9 mouse cellular contexts compared by ENCODE assay signal in genomic region chr5:136252899-136253298, GRCm38 (mm10). TPM values are rescaled to one million over a fixed set of nuclear protein-coding genes. Genes with fewer than 3 reads are reported as not detected.
DNase-seq lines count a peak whose midpoint lies in the region; ATAC-seq and TF ChIP-seq lines count a peak whose summit lies in the region.
"Had no signal": no experiment of that assay in that cellular context is flagged by ENCODE, and none has a peak within 500 bp of the region (broad histone marks: within the 10 kb centered on the region; RNA-seq: fewer than 3 reads in every experiment).

No protein-coding gene starts in this region.

- peak overlapping the region; percentile 71 for H3K4me3 ChIP-seq in E14TG2a.4 (replicated peaks; ENCODE audit: low read length)
- H3K4me3 ChIP-seq in bone marrow, adult 2 months (replicated peaks; ENCODE audit: control insufficient read depth, low read depth, low read length): no peak overlapping the region
- no peak overlapping the region for H3K4me3 ChIP-seq in embryonic fibroblast, embryonic 13.5 days (ENCODE audit: insufficient read depth, low read length)
- no peak overlapping the region for H3K4me3 ChIP-seq in heart, postnatal 0 days (ENCODE audit: low read depth, low read length)
- H3K4me3 ChIP-seq in lung, embryonic 14.5 days (ENCODE audit: low read depth, low read length): no peak overlapping the region
- H3K4me3 ChIP-seq: limb, embryonic 12.5 days had no signal

- H3K4me2 ChIP-seq in heart, postnatal 0 days (ENCODE audit: low read depth, low read length): no peak overlapping the region
- H3K4me2 ChIP-seq in lung, embryonic 14.5 days: no peak overlapping the region
- H3K4me2 ChIP-seq: limb, embryonic 12.5 days had no signal

- 0 out of 2 replicates have a peak, but pooled peaks cover 3% of the 10 kb centered on the region for H3K27me3 ChIP-seq in E14TG2a.4 (ENCODE audit: insufficient read depth, low read length)
- H3K27me3 ChIP-seq in heart, postnatal 0 days (ENCODE audit: control insufficient read depth, insufficient read depth, low read length): no peaks in the 10 kb centered on the region
- H3K27me3 ChIP-seq in lung, embryonic 14.5 days (ENCODE audit: insufficient read depth, low read length): no peaks in the 10 kb centered on the region
- H3K27me3 ChIP-seq: limb, embryonic 12.5 days had no signal

- no peaks in the 10 kb centered on the region for H3K36me3 ChIP-seq in E14TG2a.4 (ENCODE audit: insufficient read depth, low read length)
- peaks cover 11% of the 10 kb centered on the region; the same call in 1 of the 2 replicates for H3K36me3 ChIP-seq in heart, postnatal 0 days (replicated peaks; ENCODE audit: control insufficient read depth, insufficient read depth, low read length)
- peaks cover 3% of the 10 kb centered on the region; the same call in 1 of the 2 replicates for H3K36me3 ChIP-seq in lung, embryonic 14.5 days (ENCODE audit: insufficient read depth)

- TF ChIP-seq CTCF in E14TG2a.4 (conservative IDR thresholded peaks at IDR 0.05; ENCODE audit: low read length): peak; percentile 72
- TF ChIP-seq CTCF in bone marrow, adult 2 months (IDR thresholded peaks at IDR 0.05; ENCODE audit: control insufficient read depth, insufficient read depth, low read length): peak; percentile 84
- peak; percentile 59 for TF ChIP-seq CTCF in embryonic fibroblast, embryonic 13.5 days (IDR thresholded peaks at IDR 0.05; ENCODE audit: borderline replicate concordance, insufficient read depth, low read length)
- peak; percentile 91 for TF ChIP-seq CTCF in heart, postnatal 0 days (IDR thresholded peaks at IDR 0.05; ENCODE audit: low read depth)
- TF ChIP-seq CTCF in lung, embryonic 14.5 days (IDR thresholded peaks at IDR 0.05; ENCODE audit: low read depth): peak; percentile 93

- peak; percentile 62 for ATAC-seq in heart, postnatal 0 days (ENCODE audit: insufficient read depth, low read depth)
- peak; percentile 67; the same call in 1 of the 2 replicates for ATAC-seq in lung, embryonic 14.5 days (ENCODE audit: insufficient read depth)

- peak; percentile 22; the same call in 1 of the 2 replicates for TF ChIP-seq POLR2A in bone marrow, adult 2 months (IDR thresholded peaks at IDR 0.05; ENCODE audit: borderline replicate concordance, control insufficient read depth, low read depth, low read length)
- no peak for TF ChIP-seq POLR2A in embryonic fibroblast, embryonic 13.5 days (IDR thresholded peaks at IDR 0.05; ENCODE audit: low read depth, low read length)

- peaks cover 25% of the 10 kb centered on the region for H3K4me1 ChIP-seq in E14TG2a.4 (replicated peaks; ENCODE audit: low read depth, low read length)
- peaks cover 1% of the 10 kb centered on the region; the same call in 1 of the 2 replicates for H3K4me1 ChIP-seq in bone marrow, adult 2 months (ENCODE audit: control insufficient read depth, insufficient read depth, low read length)
- H3K4me1 ChIP-seq in embryonic fibroblast, embryonic 13.5 days (ENCODE audit: control insufficient read depth, insufficient read depth, low read length): no peaks in the 10 kb centered on the region
- no peaks in the 10 kb centered on the region for H3K4me1 ChIP-seq in heart, postnatal 0 days (ENCODE audit: control insufficient read depth, insufficient read depth)
- H3K4me1 ChIP-seq in lung, embryonic 14.5 days (ENCODE audit: insufficient read depth): no peaks in the 10 kb centered on the region
- H3K4me1 ChIP-seq: limb, embryonic 12.5 days had no signal

- WGBS in bone marrow, adult 2 months: 38% methylated on average over 17 of the region's 17 CpGs
- 11% methylated on average over 17 of the region's 17 CpGs for WGBS in heart, postnatal 0 days
- whole genome bisulfite sequencing in large intestine, adult 2 months: 34% methylated on average over 17 of the region's 17 CpGs
- WGBS in lung, embryonic 14.5 days: 10% methylated on average over 17 of the region's 17 CpGs

- H3K27ac ChIP-seq in bone marrow, adult 2 months (ENCODE audit: control insufficient read depth, insufficient read depth, low read depth, low read length, poor library complexity): no peak overlapping the region
- no peak overlapping the region for H3K27ac ChIP-seq in embryonic fibroblast, embryonic 13.5 days (ENCODE audit: insufficient read depth, low read length)
- no peak overlapping the region for H3K27ac ChIP-seq in heart, postnatal 0 days (ENCODE audit: low read depth)
- H3K27ac ChIP-seq in lung, embryonic 14.5 days (ENCODE audit: low read depth): no peak overlapping the region
- H3K27ac ChIP-seq: limb, embryonic 12.5 days had no signal

- no peak for TF ChIP-seq EP300 in heart, postnatal 0 days (IDR thresholded peaks at IDR 0.05; ENCODE audit: low read depth)

- DNase-seq in heart, postnatal 0 days (ENCODE audit: low spot score): peak; percentile 62
- DNase-seq in large intestine, adult 2 months (ENCODE audit: low read depth, low spot score): peak; percentile 33
- peak; percentile 93 for DNase-seq in lung, embryonic 14.5 days
- peak; percentile 71 for DNase-seq in ovary, postnatal 36 days (ENCODE audit: low spot score)
- DNase-seq in thymus, postnatal 0 days (ENCODE audit: low spot score): peak; percentile 81

- no peak overlapping the region for H3K9ac ChIP-seq in heart, postnatal 0 days (replicated peaks; ENCODE audit: low read depth, low read length)
- H3K9ac ChIP-seq in lung, embryonic 14.5 days: no peak overlapping the region
- H3K9ac ChIP-seq: limb, embryonic 12.5 days had no signal

- peaks cover 8% of the 10 kb centered on the region; the same call in 1 of the 2 replicates for H3K9me3 ChIP-seq in E14TG2a.4 (ENCODE audit: low read length)
- no peaks in the 10 kb centered on the region for H3K9me3 ChIP-seq in heart, postnatal 0 days (replicated peaks; ENCODE audit: control insufficient read depth, low read length)
- H3K9me3 ChIP-seq in lung, embryonic 14.5 days (ENCODE audit: low read depth, low read length): no peaks in the 10 kb centered on the region
- H3K9me3 ChIP-seq: limb, embryonic 12.5 days had no signal

RNA-seq across cellular contexts. Expression of gene Sh2b2, which starts 6.5 kb away (rescaled TPM):
- polyA plus RNA-seq in bone marrow, adult 2 months (2011; ENCODE audit: insufficient read depth, insufficient read length, low replicate concordance, missing spikeins): 5.1 and 6.3 TPM in 2 replicates
- polyA plus RNA-seq in embryonic fibroblast, embryonic 13.5 days (2011; ENCODE audit: insufficient read length, low read depth, missing spikeins): 1.3 and 2.0 TPM in 2 replicates
- total RNA-seq in heart, postnatal 0 days (2014; rRNA removed; ENCODE audit: low replicate concordance): 0.97 and 2.0 TPM in 2 replicates
- polyA plus RNA-seq in heart, postnatal 0 days (2015; fragmentation: Nextera tagmentation; extraction: Ambion mirVana): 0.41 and 0.63 TPM in 2 replicates
- polyA plus RNA-seq in large intestine, adult 2 months (2012; rRNA removed): 4.1 and 4.2 TPM in 2 replicates
- 5.7 and 5.9 TPM in 2 replicates for polyA plus RNA-seq in lung, embryonic 14.5 days (2014; fragmentation: Nextera tagmentation; extraction: Ambion mirVana)
- 2.6 and 2.7 TPM in 2 replicates for polyA plus RNA-seq in thymus, postnatal 0 days (2015; fragmentation: Nextera tagmentation; extraction: Ambion mirVana)

RNA-seq across cellular contexts. Expression of gene Prkrip1, which starts 54.1 kb away (rescaled TPM):
- polyA plus RNA-seq in bone marrow, adult 2 months (2011; ENCODE audit: insufficient read depth, insufficient read length, low replicate concordance, missing spikeins): 40.9 and 47.7 TPM in 2 replicates
- polyA plus RNA-seq in embryonic fibroblast, embryonic 13.5 days (2011; ENCODE audit: insufficient read length, low read depth, missing spikeins): 39.4 TPM in 2 replicates
- total RNA-seq in heart, postnatal 0 days (2014; rRNA removed; ENCODE audit: low replicate concordance): 1.7 and 8.4 TPM in 2 replicates
- polyA plus RNA-seq in heart, postnatal 0 days (2015; fragmentation: Nextera tagmentation; extraction: Ambion mirVana): 32.7 and 34.0 TPM in 2 replicates
- polyA plus RNA-seq in large intestine, adult 2 months (2012; rRNA removed): 10.4 and 12.0 TPM in 2 replicates
- polyA plus RNA-seq in lung, embryonic 14.5 days (2014; fragmentation: Nextera tagmentation; extraction: Ambion mirVana): 52.1 and 60.3 TPM in 2 replicates
- 60.0 and 65.9 TPM in 2 replicates for polyA plus RNA-seq in thymus, postnatal 0 days (2015; fragmentation: Nextera tagmentation; extraction: Ambion mirVana)

Comparison
In these comparisons a context has a peak if more than half of its experiments do, and no peak if none do; other contexts are left out.
1. DNase-seq: peak in every context shown above with its lines; median percentile 93 in lung, embryonic 14.5 days; 81 in thymus, postnatal 0 days; 71 in ovary, postnatal 36 days; 62 in heart, postnatal 0 days; 33 in large intestine, adult 2 months.